Mouse (Mus musculus): ENCODE measurements around the gene Plin5.
A peak's percentile ranks its signal among the peaks of the same experiment; 100 is the strongest.
"Not testable (repeated sequence)": the region's sequence is repeated elsewhere in the genome, so short reads cannot be mapped to it uniquely, and the experiment has no call there.

Gene Plin5

GRCm38 (mm10) chr17:56074097-56074826, 43.1 kb downstream of the Plin5 start:
- peak; percentile 73 to 81 for DNase-seq (ENCODE audit: low spot score in 2 of 2)

- no peak for DNase-seq (ENCODE audit: low spot score in 2 of 2)
Observed at GRCm38 (mm10) chr17:56072243-56072642, 45.2 kb downstream of the Plin5 start.

- DNase-seq (ENCODE audit: low spot score in 2 of 2), result no peak
Observed at GRCm38 (mm10) chr17:56071126-56071525, 46.3 kb downstream of the Plin5 start.

GRCm38 (mm10) chr17:56069066-56069465, 48.3 kb downstream of the Plin5 start:
- no peak for DNase-seq (ENCODE audit: low spot score in 2 of 2)

- no peak for DNase-seq (ENCODE audit: low spot score in 2 of 2)
Observed at GRCm38 (mm10) chr17:56066451-56066850, 50.9 kb downstream of the Plin5 start.

- not testable (repeated sequence) for DNase-seq (ENCODE audit: low spot score in 2 of 2)
Observed at GRCm38 (mm10) chr17:56065715-56066114, 51.7 kb downstream of the Plin5 start.

DNA sequence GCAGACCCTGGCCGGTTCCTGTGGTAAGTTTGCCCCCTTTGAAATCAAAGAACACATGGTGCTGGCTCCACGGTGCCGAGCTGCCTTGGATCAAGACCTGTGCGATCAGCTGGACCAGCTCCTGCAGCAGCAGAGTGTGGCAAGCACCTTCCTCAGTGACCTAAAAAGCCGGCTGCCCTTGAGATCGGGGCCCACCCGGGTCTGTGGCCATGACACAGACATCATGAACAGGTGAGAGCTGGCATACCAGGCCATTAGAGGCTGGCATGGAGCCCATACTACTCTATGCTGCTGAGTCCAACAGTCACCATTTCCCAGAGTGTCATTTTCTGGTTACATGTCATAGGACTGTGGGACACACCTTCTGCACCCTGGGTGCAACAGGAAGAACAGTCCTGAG, 55.3 kb downstream of the Plin5 start:
- DNase-seq (ENCODE audit: low spot score in 2 of 2), result no peak

All from heart, adult 9 months (tissue).